Mouse (Mus musculus): ENCODE results near the gene Strbp.

DNA sequence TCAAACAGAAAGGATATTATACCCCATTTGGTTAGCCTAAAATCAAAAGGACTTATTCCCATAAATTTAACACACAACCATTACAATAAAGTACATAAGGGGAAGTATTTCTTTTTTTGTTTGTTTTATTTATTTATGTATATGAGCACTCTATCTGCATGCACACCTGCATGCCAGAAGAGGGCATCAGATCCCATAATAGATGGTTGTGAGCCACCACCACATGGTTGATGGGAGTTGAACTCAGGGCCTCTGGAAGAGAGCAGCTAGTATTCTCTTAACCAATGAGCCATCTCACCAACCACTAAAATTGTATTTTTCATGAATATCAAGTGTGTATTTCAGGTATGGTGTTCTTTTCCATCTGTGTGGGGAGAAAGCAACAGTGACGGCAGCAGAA, 18.8 kb downstream of the Strbp start:
- no peak for TF ChIP-seq MAFK (IDR thresholded peaks at IDR 0.05; ENCODE audit: insufficient read depth, low read depth, low read length)
- no peak for TF ChIP-seq ZNF384 (IDR thresholded peaks at IDR 0.05; ENCODE audit: low read depth, low read length)
- TF ChIP-seq CHD2 (IDR thresholded peaks at IDR 0.05; ENCODE audit: low read depth, low read length): no peak
- no peak for TF ChIP-seq ZC3H11A (IDR thresholded peaks at IDR 0.05; ENCODE audit: borderline replicate concordance, low read depth, low read length)

Data from ES-E14 (cell line).